Mouse (Mus musculus) bone marrow macrophage, adult 2 months (primary cell): ENCODE measurements around the gene Celsr1. TPM values are rescaled to one million over a fixed set of nuclear protein-coding genes. Genes with fewer than 3 reads are reported as not detected.

ENCODE experiments used
- H3K27ac ChIP-seq: 2 replicates; pipeline ENCODE4 v1.5.1; 2012; ENCODE audit warnings: low read depth, low read length; ENCODE audit not compliant: insufficient read depth
- H3K4me1 ChIP-seq: 2 replicates; pipeline ENCODE4 v1.6.1; 2012; ENCODE audit warnings: low read length; ENCODE audit not compliant: control insufficient read depth, insufficient read depth
- H3K4me3 ChIP-seq: 2 replicates; pipeline ENCODE4 v1.5.1; 2012; ENCODE audit warnings: mild to moderate bottlenecking, low read length, moderate library complexity; ENCODE audit not compliant: insufficient read depth
- CTCF ChIP-seq: IDR thresholded peaks from 2 replicates; pipeline ENCODE4 v1.5.1; 2012; ENCODE audit warnings: low read depth, mild to moderate bottlenecking, low read length, moderate library complexity
- POLR2A ChIP-seq: IDR thresholded peaks from 2 replicates; pipeline ENCODE4 v1.6.1; 2012; ENCODE audit warnings: mild to moderate bottlenecking, low read depth, low read length, borderline replicate concordance
- polyA plus RNA-seq: library from polyadenylated mRNA; stranded (reverse); fragments of >200 nt; gene quantifications from 2 replicates; pipeline ENCODE4 v1.2.4, GENCODE M21; 2012; ENCODE audit not compliant: missing spikeins, insufficient read depth, insufficient read length

Celsr1 gene
- polyA plus RNA-seq, 1 experiment, result 0.28 TPM

- peaks cover 11% of the 10 kb centered on the region; the same call in 1 of the 2 replicates for H3K4me1 ChIP-seq
- no peak overlapping the region for H3K27ac ChIP-seq
- no peak overlapping the region for H3K4me3 ChIP-seq
- TF ChIP-seq POLR2A, result no peak
- no peak for TF ChIP-seq CTCF
Observed at GRCm38 (mm10) chr15:86075305-86076047, 41.9 kb upstream of the Celsr1 start.

GRCm38 (mm10) chr15:86074171-86074937 lies 40.8 kb upstream of the Celsr1 start:
- Histone ChIP-seq H3K27ac (no peak overlapping the region), H3K4me3 (no peak overlapping the region), H3K4me1 (peaks cover 6% of the 10 kb centered on the region)
- TF ChIP-seq POLR2A, result no peak
- TF ChIP-seq CTCF, result no peak

GRCm38 (mm10) chr15:86071166-86071565 lies 37.6 kb upstream of the Celsr1 start:
- Histone ChIP-seq H3K4me1 (peaks cover 30% of the 10 kb centered on the region), H3K27ac (no peak overlapping the region), H3K4me3 (no peak overlapping the region)
- TF ChIP-seq POLR2A (no peak), CTCF (no peak)

GRCm38 (mm10) chr15:86070368-86070767 lies 36.8 kb upstream of the Celsr1 start:
- Histone ChIP-seq H3K4me1 (peaks cover 35% of the 10 kb centered on the region), H3K4me3 (no peak overlapping the region), H3K27ac (no peak overlapping the region)
- TF ChIP-seq CTCF, result no peak
- TF ChIP-seq POLR2A, result no peak

- H3K4me3 ChIP-seq, result no peak overlapping the region
- no peak overlapping the region for H3K27ac ChIP-seq
- no peak for TF ChIP-seq CTCF
- no peak for TF ChIP-seq POLR2A
- peaks cover 43% of the 10 kb centered on the region for H3K4me1 ChIP-seq
Observed at GRCm38 (mm10) chr15:86069011-86069791, 35.6 kb upstream of the Celsr1 start.

- H3K4me1 ChIP-seq, result peaks cover 43% of the 10 kb centered on the region
- peak overlapping the region; percentile 36 for H3K27ac ChIP-seq
- no peak overlapping the region for H3K4me3 ChIP-seq
- TF ChIP-seq CTCF (no peak), POLR2A (no peak)
Observed at GRCm38 (mm10) chr15:86067941-86068495, 34.4 kb upstream of the Celsr1 start.

- peaks cover 43% of the 10 kb centered on the region for H3K4me1 ChIP-seq
- no peak overlapping the region for H3K4me3 ChIP-seq
- no peak for TF ChIP-seq CTCF
- no peak for TF ChIP-seq POLR2A
- H3K27ac ChIP-seq, result peak overlapping the region; percentile 36
Observed at GRCm38 (mm10) chr15:86067581-86067910, 34.0 kb upstream of the Celsr1 start.

GRCm38 (mm10) chr15:86066836-86067580 lies 33.4 kb upstream of the Celsr1 start:
- peaks cover 43% of the 10 kb centered on the region for H3K4me1 ChIP-seq

GRCm38 (mm10) chr15:86065367-86065766 lies 31.8 kb upstream of the Celsr1 start:
- TF ChIP-seq CTCF, result no peak
- TF ChIP-seq POLR2A, result no peak
- H3K27ac ChIP-seq, result no peak overlapping the region
- peaks cover 45% of the 10 kb centered on the region for H3K4me1 ChIP-seq
- H3K4me3 ChIP-seq, result no peak overlapping the region

More at GRCm38 (mm10) chr15:86066836-86067580, 33.4 kb upstream of the Celsr1 start:
- Histone ChIP-seq H3K4me3 (no peak overlapping the region), H3K27ac (peak overlapping the region; percentile 22)
- TF ChIP-seq CTCF, result no peak
- no peak for TF ChIP-seq POLR2A
